Mouse (Mus musculus): Measurements from ENCODE around the gene BC048562. TPM values are rescaled to one million over a fixed set of nuclear protein-coding genes. Genes with fewer than 3 reads are reported as not detected.

BC048562 gene
- polyA plus RNA-seq, 1 experiment from 2014 or later = not detected

- Histone ChIP-seq H3K4me2 (ENCODE audit: low read length) (peak overlapping the region; percentile 55), H3K27me3 (ENCODE audit: insufficient read depth, low read length) (no peaks in the 10 kb centered on the region)
These were observed 55.9 kb downstream of the BC048562 start for GRCm38 (mm10) chr9:108492043-108492750.

GRCm38 (mm10) chr9:108493246-108493645 lies 57.0 kb downstream of the BC048562 start:
- no peak for ATAC-seq (replicated peaks; ENCODE audit: low FRiP score, low read depth)
- 94% methylated on average over 8 of the region's 8 CpGs for WGBS
- DNase-seq (ENCODE audit: low spot score) = no peak
- H3K4me2 ChIP-seq (ENCODE audit: low read length) = no peak overlapping the region
- no peaks in the 10 kb centered on the region for H3K27me3 ChIP-seq (ENCODE audit: insufficient read depth, low read length)
- no peak overlapping the region for H3K4me3 ChIP-seq (replicated peaks; ENCODE audit: low read depth, low read length)
- no peaks in the 10 kb centered on the region for H3K9me3 ChIP-seq (replicated peaks; ENCODE audit: low read length)
- H3K9ac ChIP-seq (ENCODE audit: low read depth, low read length) = no peak overlapping the region
- H3K4me1 ChIP-seq (replicated peaks; ENCODE audit: insufficient read depth, low read length) = peaks cover 9% of the 10 kb centered on the region; the same call in 1 of the 2 replicates
- H3K27ac ChIP-seq = no peak overlapping the region
- no peak for TF ChIP-seq CTCF (IDR thresholded peaks at IDR 0.05; ENCODE audit: low read depth)
- H3K36me3 ChIP-seq (ENCODE audit: insufficient read depth, low read length) = peaks cover 70% of the 10 kb centered on the region

More at GRCm38 (mm10) chr9:108492043-108492750, 55.9 kb downstream of the BC048562 start:
- Histone ChIP-seq H3K9me3 (replicated peaks; ENCODE audit: low read length) (no peaks in the 10 kb centered on the region), H3K9ac (ENCODE audit: low read depth, low read length) (peak overlapping the region; percentile 92), H3K36me3 (ENCODE audit: insufficient read depth, low read length) (peaks cover 71% of the 10 kb centered on the region), H3K4me1 (replicated peaks; ENCODE audit: insufficient read depth, low read length) (peaks cover 9% of the 10 kb centered on the region; the same call in 1 of the 2 replicates), H3K27ac (0 out of 2 replicates have a peak overlapping the region, but pooled peaks have one; percentile 21), H3K4me3 (replicated peaks; ENCODE audit: low read depth, low read length) (peak overlapping the region; percentile 98)
- TF ChIP-seq CTCF (IDR thresholded peaks at IDR 0.05; ENCODE audit: low read depth) = no peak
- 72% methylated on average over 16 of the region's 16 CpGs for WGBS
- ATAC-seq (replicated peaks; ENCODE audit: low FRiP score, low read depth) (no peak), DNase-seq (ENCODE audit: low spot score) (peak; percentile 22)

GRCm38 (mm10) chr9:108494146-108494825 lies 58.0 kb downstream of the BC048562 start:
- no peak for DNase-seq (ENCODE audit: low spot score)
- Histone ChIP-seq H3K4me2 (ENCODE audit: low read length) (no peak overlapping the region), H3K9ac (ENCODE audit: low read depth, low read length) (no peak overlapping the region), H3K4me3 (replicated peaks; ENCODE audit: low read depth, low read length) (no peak overlapping the region), H3K36me3 (ENCODE audit: insufficient read depth, low read length) (peaks cover 71% of the 10 kb centered on the region), H3K27ac (no peak overlapping the region), H3K4me1 (replicated peaks; ENCODE audit: insufficient read depth, low read length) (peaks cover 9% of the 10 kb centered on the region; the same call in 1 of the 2 replicates), H3K9me3 (replicated peaks; ENCODE audit: low read length) (no peaks in the 10 kb centered on the region), H3K27me3 (ENCODE audit: insufficient read depth, low read length) (no peaks in the 10 kb centered on the region)
- ATAC-seq (replicated peaks; ENCODE audit: low FRiP score, low read depth) = no peak
- no peak for TF ChIP-seq CTCF (IDR thresholded peaks at IDR 0.05; ENCODE audit: low read depth)
- WGBS = 95% methylated on average over 19 of the region's 19 CpGs

GRCm38 (mm10) chr9:108494905-108495304 lies 58.6 kb downstream of the BC048562 start:
- no peaks in the 10 kb centered on the region for H3K27me3 ChIP-seq (ENCODE audit: insufficient read depth, low read length)
- peaks cover 9% of the 10 kb centered on the region; the same call in 1 of the 2 replicates for H3K4me1 ChIP-seq (replicated peaks; ENCODE audit: insufficient read depth, low read length)
- no peak for ATAC-seq (replicated peaks; ENCODE audit: low FRiP score, low read depth)
- peaks cover 71% of the 10 kb centered on the region for H3K36me3 ChIP-seq (ENCODE audit: insufficient read depth, low read length)
- no peak overlapping the region for H3K9ac ChIP-seq (ENCODE audit: low read depth, low read length)
- no peak overlapping the region for H3K4me3 ChIP-seq (replicated peaks; ENCODE audit: low read depth, low read length)
- no peaks in the 10 kb centered on the region for H3K9me3 ChIP-seq (replicated peaks; ENCODE audit: low read length)
- H3K27ac ChIP-seq = no peak overlapping the region
- no peak for TF ChIP-seq CTCF (IDR thresholded peaks at IDR 0.05; ENCODE audit: low read depth)
- H3K4me2 ChIP-seq (ENCODE audit: low read length) = no peak overlapping the region
- no peak for DNase-seq (ENCODE audit: low spot score)
- 82% methylated on average over 10 of the region's 10 CpGs for WGBS

Other genes with a start within 250 kb of the BC048562 start
- gene Bsn, start 246.1 kb upstream of the BC048562 start, polyA plus RNA-seq (2015; fragmentation: Nextera tagmentation; extraction: Ambion mirVana) = 0.25 and 0.31 TPM in 2 replicates
- gene Dag1, start 172.5 kb upstream of the BC048562 start, polyA plus RNA-seq (2015; fragmentation: Nextera tagmentation; extraction: Ambion mirVana) = 165 and 170 TPM in 2 replicates
- gene Nicn1, start 146.1 kb upstream of the BC048562 start, polyA plus RNA-seq (2015; fragmentation: Nextera tagmentation; extraction: Ambion mirVana) = 30.1 and 34.5 TPM in 2 replicates
- 50.5 and 51.2 TPM in 2 replicates for gene Amt, start 139.6 kb upstream of the BC048562 start, polyA plus RNA-seq (2015; fragmentation: Nextera tagmentation; extraction: Ambion mirVana)
- gene Rhoa, start 130.4 kb upstream of the BC048562 start, polyA plus RNA-seq (2015; fragmentation: Nextera tagmentation; extraction: Ambion mirVana) = 448 and 489 TPM in 2 replicates
- 47.5 and 49.0 TPM in 2 replicates for gene Tcta, start 130.3 kb upstream of the BC048562 start, polyA plus RNA-seq (2015; fragmentation: Nextera tagmentation; extraction: Ambion mirVana)
- 1,215 and 1,273 TPM in 2 replicates for gene Gpx1, start 97.6 kb upstream of the BC048562 start, polyA plus RNA-seq (2015; fragmentation: Nextera tagmentation; extraction: Ambion mirVana)
- gene Usp4, start 88.6 kb upstream of the BC048562 start, polyA plus RNA-seq (2015; fragmentation: Nextera tagmentation; extraction: Ambion mirVana) = 64.0 and 79.9 TPM in 2 replicates
- 0.17 and 0.66 TPM in 2 replicates for gene 1700102P08Rik, start 43.7 kb upstream of the BC048562 start, polyA plus RNA-seq (2015; fragmentation: Nextera tagmentation; extraction: Ambion mirVana)
- 0.91 and 0.96 TPM in 2 replicates for gene Ccdc36, start 8.0 kb upstream of the BC048562 start, polyA plus RNA-seq (2015; fragmentation: Nextera tagmentation; extraction: Ambion mirVana)
- gene Ccdc71, start 24.0 kb downstream of the BC048562 start, polyA plus RNA-seq (2015; fragmentation: Nextera tagmentation; extraction: Ambion mirVana) = 49.5 and 55.3 TPM in 2 replicates
- gene Klhdc8b, start 25.1 kb downstream of the BC048562 start, polyA plus RNA-seq (2015; fragmentation: Nextera tagmentation; extraction: Ambion mirVana) = 31.1 and 33.5 TPM in 2 replicates
- 35.6 and 38.9 TPM in 2 replicates for gene Lamb2, start 43.3 kb downstream of the BC048562 start, polyA plus RNA-seq (2015; fragmentation: Nextera tagmentation; extraction: Ambion mirVana)
- 43.8 and 47.4 TPM in 2 replicates for gene Usp19, start 54.1 kb downstream of the BC048562 start, polyA plus RNA-seq (2015; fragmentation: Nextera tagmentation; extraction: Ambion mirVana)
- gene Qars, start 71.2 kb downstream of the BC048562 start, polyA plus RNA-seq (2015; fragmentation: Nextera tagmentation; extraction: Ambion mirVana) = 87.9 and 94.1 TPM in 2 replicates
- 87.2 and 87.9 TPM in 2 replicates for gene Qrich1, start 80.3 kb downstream of the BC048562 start, polyA plus RNA-seq (2015; fragmentation: Nextera tagmentation; extraction: Ambion mirVana)
- gene Impdh2, start 123.8 kb downstream of the BC048562 start, polyA plus RNA-seq (2015; fragmentation: Nextera tagmentation; extraction: Ambion mirVana) = 118 and 132 TPM in 2 replicates
- gene Ndufaf3, start 131.0 kb downstream of the BC048562 start, polyA plus RNA-seq (2015; fragmentation: Nextera tagmentation; extraction: Ambion mirVana) = 67.7 and 69.2 TPM in 2 replicates
- gene Dalrd3, start 133.4 kb downstream of the BC048562 start, polyA plus RNA-seq (2015; fragmentation: Nextera tagmentation; extraction: Ambion mirVana) = 102 and 114 TPM in 2 replicates
- 67.6 and 75.9 TPM in 2 replicates for gene Wdr6, start 142.3 kb downstream of the BC048562 start, polyA plus RNA-seq (2015; fragmentation: Nextera tagmentation; extraction: Ambion mirVana)
- gene P4htm, start 161.2 kb downstream of the BC048562 start, polyA plus RNA-seq (2015; fragmentation: Nextera tagmentation; extraction: Ambion mirVana) = 8.3 and 8.6 TPM in 2 replicates
- 36.6 and 37.9 TPM in 2 replicates for gene Arih2, start 212.9 kb downstream of the BC048562 start, polyA plus RNA-seq (2015; fragmentation: Nextera tagmentation; extraction: Ambion mirVana)
- gene Slc25a20, start 225.6 kb downstream of the BC048562 start, polyA plus RNA-seq (2015; fragmentation: Nextera tagmentation; extraction: Ambion mirVana) = 73.6 and 88.3 TPM in 2 replicates

Data from kidney, postnatal 0 days (tissue).